Mouse (Mus musculus): ENCODE data around the gene Adk. TPM values are rescaled to one million over a fixed set of nuclear protein-coding genes. Genes with fewer than 3 reads are reported as not detected.

The Adk gene
- polyA plus RNA-seq, 1 experiment from 2014 or later = 131 TPM

DNA sequence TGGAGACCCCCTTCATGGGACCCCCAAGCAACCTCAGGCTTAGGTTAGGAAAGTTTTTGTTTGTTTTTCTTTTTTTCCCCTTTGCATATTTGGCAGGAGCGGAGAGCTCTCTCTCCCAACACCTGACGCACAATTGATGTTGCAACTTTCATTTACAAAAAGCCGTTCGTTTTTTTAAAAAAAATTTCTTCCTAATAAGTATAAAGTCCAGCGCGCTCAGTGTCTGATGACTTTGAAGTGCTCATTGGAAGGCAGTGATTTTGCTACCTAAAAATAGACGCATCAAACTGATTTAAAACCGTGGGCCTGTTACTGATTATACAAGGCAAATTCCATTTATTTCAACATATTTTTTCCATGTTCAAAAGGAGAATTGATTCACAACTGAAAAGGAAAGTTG, 777 bp downstream of the Adk start:
- Histone ChIP-seq H3K4me2 (ENCODE audit: low read depth, low read length) (peak overlapping the region; percentile 70), H3K4me1 (ENCODE audit: control insufficient read depth, insufficient read depth, low read length) (peaks cover 12% of the 10 kb centered on the region; the same call in 1 of the 2 replicates), H3K36me3 (ENCODE audit: control insufficient read depth, insufficient read depth, low read length) (no peaks in the 10 kb centered on the region), H3K27ac (replicated peaks; ENCODE audit: low read depth, low read length) (no peak overlapping the region), H3K9ac (ENCODE audit: low read depth, low read length) (peak overlapping the region; percentile 68), H3K27me3 (replicated peaks; ENCODE audit: control insufficient read depth, insufficient read depth, low read length) (no peaks in the 10 kb centered on the region), H3K9me3 (ENCODE audit: control insufficient read depth, low read length) (no peaks in the 10 kb centered on the region), H3K4me3 (ENCODE audit: low read depth, low read length) (peak overlapping the region; percentile 88)
- 6% methylated on average over 8 of the region's 8 CpGs for WGBS
- DNase-seq (ENCODE audit: low spot score) (no peak), ATAC-seq (ENCODE audit: low read depth) (no peak)

DNA sequence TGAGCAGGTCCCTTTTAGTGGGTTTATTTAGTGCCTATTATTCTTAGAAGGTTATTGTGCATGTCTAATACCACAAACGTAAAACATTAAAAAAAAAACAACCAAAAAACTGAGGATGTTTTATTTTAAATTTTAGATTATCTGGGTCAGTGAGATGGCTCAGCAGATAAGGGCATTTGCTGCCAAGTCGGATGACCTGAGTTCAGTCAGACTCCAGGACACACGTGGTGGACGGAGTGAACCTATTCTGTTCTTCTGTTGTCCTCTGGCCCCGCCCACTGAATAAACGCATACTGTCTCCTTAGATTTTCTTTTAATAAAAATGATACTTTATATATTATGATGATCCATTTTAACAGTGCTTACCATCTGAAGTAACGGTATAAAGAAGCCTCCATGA, 1.2 kb downstream of the Adk start:
- peak overlapping the region; percentile 88 for H3K4me3 ChIP-seq (ENCODE audit: low read depth, low read length)
- no peaks in the 10 kb centered on the region for H3K27me3 ChIP-seq (replicated peaks; ENCODE audit: control insufficient read depth, insufficient read depth, low read length)
- H3K27ac ChIP-seq (replicated peaks; ENCODE audit: low read depth, low read length) = no peak overlapping the region
- H3K36me3 ChIP-seq (ENCODE audit: control insufficient read depth, insufficient read depth, low read length) = no peaks in the 10 kb centered on the region
- no peak for ATAC-seq (ENCODE audit: low read depth)
- H3K9ac ChIP-seq (ENCODE audit: low read depth, low read length) = peak overlapping the region; percentile 68; the same call in 1 of the 2 replicates
- H3K9me3 ChIP-seq (ENCODE audit: control insufficient read depth, low read length) = no peaks in the 10 kb centered on the region
- 45% methylated on average over 7 of the region's 7 CpGs for WGBS
- H3K4me2 ChIP-seq (ENCODE audit: low read depth, low read length) = peak overlapping the region; percentile 70
- H3K4me1 ChIP-seq (ENCODE audit: control insufficient read depth, insufficient read depth, low read length) = peaks cover 12% of the 10 kb centered on the region; the same call in 1 of the 2 replicates
- no peak for DNase-seq (ENCODE audit: low spot score)

DNA sequence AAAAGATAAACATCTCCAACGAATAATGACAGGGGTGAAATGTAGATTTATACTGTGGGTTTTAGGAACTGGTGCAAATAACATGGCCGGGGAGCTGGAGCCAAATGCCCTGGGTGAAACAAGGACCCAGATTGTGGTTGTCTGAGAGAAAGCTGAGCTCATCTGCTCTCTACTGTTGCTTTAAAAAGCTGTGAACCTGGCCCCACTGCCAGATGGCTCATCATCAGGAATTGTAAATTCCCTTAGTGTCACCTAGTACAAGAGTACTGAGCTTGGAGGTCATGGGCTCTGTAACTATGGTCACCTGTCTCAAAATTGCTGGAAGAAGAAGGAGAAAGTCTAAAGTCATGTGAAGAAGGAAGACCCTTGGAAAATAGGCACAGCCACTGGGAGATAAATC, 6.6 kb downstream of the Adk start:
- H3K9ac ChIP-seq (ENCODE audit: low read depth, low read length) = no peak overlapping the region
- H3K27ac ChIP-seq (replicated peaks; ENCODE audit: low read depth, low read length) = no peak overlapping the region
- no peak for ATAC-seq (ENCODE audit: low read depth)
- no peaks in the 10 kb centered on the region for H3K27me3 ChIP-seq (replicated peaks; ENCODE audit: control insufficient read depth, insufficient read depth, low read length)
- 82% methylated on average over 2 of the region's 2 CpGs for WGBS
- H3K4me2 ChIP-seq (ENCODE audit: low read depth, low read length) = no peak overlapping the region
- H3K4me1 ChIP-seq (ENCODE audit: control insufficient read depth, insufficient read depth, low read length) = no peaks in the 10 kb centered on the region
- no peaks in the 10 kb centered on the region for H3K9me3 ChIP-seq (ENCODE audit: control insufficient read depth, low read length)
- no peak overlapping the region for H3K4me3 ChIP-seq (ENCODE audit: low read depth, low read length)
- DNase-seq (ENCODE audit: low spot score) = no peak
- no peaks in the 10 kb centered on the region for H3K36me3 ChIP-seq (ENCODE audit: control insufficient read depth, insufficient read depth, low read length)

DNA sequence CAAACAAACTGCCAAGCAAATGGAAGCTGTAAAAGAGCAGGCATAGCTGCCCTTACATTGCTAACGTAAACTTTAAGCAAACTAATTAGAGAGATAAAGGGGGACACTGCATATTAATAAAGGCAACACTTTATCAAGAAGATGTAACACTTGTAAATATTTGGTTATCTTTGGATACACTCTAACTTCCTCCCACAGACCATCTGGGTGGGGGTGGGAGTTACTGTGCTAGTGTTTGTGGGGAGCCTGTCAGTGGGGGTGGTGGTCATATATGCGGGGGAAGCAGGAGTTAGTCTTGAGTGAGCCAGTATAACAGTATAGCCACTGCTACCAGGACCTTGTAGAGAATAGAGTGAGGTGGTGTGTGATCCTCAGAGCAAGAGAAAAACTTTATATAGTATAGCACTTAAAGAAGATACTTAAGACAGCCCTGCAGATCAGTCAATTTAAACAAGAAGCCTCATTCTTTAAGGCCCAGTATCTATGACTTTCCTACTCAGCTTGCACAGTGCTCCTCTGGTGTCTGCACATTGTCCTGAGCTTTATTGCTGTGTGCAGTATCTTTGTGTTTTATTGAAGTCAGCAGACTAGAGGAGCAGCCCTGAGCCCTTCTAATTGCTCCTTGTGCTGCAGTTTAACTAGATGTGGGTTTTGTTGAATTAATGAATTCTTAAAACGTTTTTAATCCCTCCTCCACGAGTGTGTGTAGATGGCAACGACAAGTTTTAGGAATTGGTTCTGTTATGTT, 10.6 kb downstream of the Adk start:
- H3K4me2 ChIP-seq (ENCODE audit: low read depth, low read length) = no peak overlapping the region
- H3K4me1 ChIP-seq (ENCODE audit: control insufficient read depth, insufficient read depth, low read length) = peaks cover 4% of the 10 kb centered on the region; the same call in 1 of the 2 replicates
- H3K27me3 ChIP-seq (replicated peaks; ENCODE audit: control insufficient read depth, insufficient read depth, low read length) = no peaks in the 10 kb centered on the region
- H3K36me3 ChIP-seq (ENCODE audit: control insufficient read depth, insufficient read depth, low read length) = no peaks in the 10 kb centered on the region
- no peak overlapping the region for H3K4me3 ChIP-seq (ENCODE audit: low read depth, low read length)
- H3K9me3 ChIP-seq (ENCODE audit: control insufficient read depth, low read length) = no peaks in the 10 kb centered on the region
- ATAC-seq (ENCODE audit: low read depth) = no peak
- H3K9ac ChIP-seq (ENCODE audit: low read depth, low read length) = no peak overlapping the region
- H3K27ac ChIP-seq (replicated peaks; ENCODE audit: low read depth, low read length) = no peak overlapping the region
- WGBS = 74% methylated on average over 5 of the region's 5 CpGs
- no peak for DNase-seq (ENCODE audit: low spot score)

DNA sequence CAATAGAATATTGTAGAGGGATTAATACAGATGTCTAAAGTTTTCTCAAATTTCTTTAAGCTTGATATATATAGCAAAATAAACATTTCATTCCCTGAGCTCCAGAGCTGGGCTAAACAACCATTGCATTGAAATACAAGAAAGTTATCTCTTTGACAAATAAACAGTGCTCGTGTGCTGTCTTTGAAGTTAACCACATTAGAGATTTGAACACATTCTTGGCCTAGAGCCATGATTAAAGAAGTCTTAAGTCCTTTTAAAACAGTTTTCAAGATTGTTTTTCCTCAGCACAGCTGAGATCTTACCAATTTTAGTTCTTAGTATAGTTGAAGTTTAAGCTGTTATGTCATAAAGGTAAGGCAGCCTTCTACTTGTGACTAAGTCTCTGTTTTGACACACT, 11.9 kb downstream of the Adk start:
- no peak for ATAC-seq (ENCODE audit: low read depth)
- 21% methylated on average over 1 of the region's 1 CpGs for WGBS
- no peak overlapping the region for H3K4me3 ChIP-seq (ENCODE audit: low read depth, low read length)

DNA sequence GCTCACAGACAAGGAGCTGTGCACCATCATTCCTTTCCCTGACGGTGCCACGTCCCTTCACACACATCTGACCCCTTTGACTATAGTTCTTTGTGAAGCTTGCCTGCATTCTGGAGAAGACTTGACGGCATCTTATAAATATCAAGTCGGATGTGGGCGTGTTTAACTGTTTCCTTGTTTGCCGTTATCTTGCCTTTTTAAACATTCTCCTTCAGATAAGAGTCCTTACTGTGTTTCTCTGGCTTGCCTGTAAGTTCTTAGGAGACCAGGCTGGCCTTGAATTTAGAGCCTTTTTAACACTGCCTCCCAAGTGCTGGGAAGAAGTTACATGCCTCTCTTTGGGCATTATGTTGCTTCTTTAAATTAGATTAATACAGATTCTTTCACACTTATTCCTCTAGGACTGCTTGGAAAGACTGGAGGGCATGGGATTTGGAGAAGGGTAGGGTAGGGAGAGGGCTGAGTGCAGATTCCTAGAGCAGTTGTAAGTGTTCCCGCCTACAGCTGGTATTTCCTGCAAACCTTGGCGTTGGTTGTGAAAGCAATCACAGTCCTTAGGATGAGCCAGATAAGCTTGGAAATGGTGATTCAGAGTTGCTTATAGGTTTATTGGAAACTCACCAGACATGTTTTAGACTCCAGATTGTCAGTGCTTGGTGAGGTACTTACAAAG, 13.3 kb downstream of the Adk start:
- 72% methylated on average over 8 of the region's 8 CpGs for WGBS
- Histone ChIP-seq H3K9ac (ENCODE audit: low read depth, low read length) (no peak overlapping the region), H3K9me3 (ENCODE audit: control insufficient read depth, low read length) (no peaks in the 10 kb centered on the region), H3K36me3 (ENCODE audit: control insufficient read depth, insufficient read depth, low read length) (no peaks in the 10 kb centered on the region), H3K4me2 (ENCODE audit: low read depth, low read length) (no peak overlapping the region), H3K27me3 (replicated peaks; ENCODE audit: control insufficient read depth, insufficient read depth, low read length) (no peaks in the 10 kb centered on the region), H3K27ac (replicated peaks; ENCODE audit: low read depth, low read length) (0 out of 2 replicates have a peak overlapping the region, but pooled peaks have one; percentile 33), H3K4me3 (ENCODE audit: low read depth, low read length) (no peak overlapping the region), H3K4me1 (ENCODE audit: control insufficient read depth, insufficient read depth, low read length) (peaks cover 4% of the 10 kb centered on the region; the same call in 1 of the 2 replicates)
- DNase-seq (ENCODE audit: low spot score) = no peak
- ATAC-seq (ENCODE audit: low read depth) = no peak

More for the DNA sequence above, 11.9 kb downstream of the Adk start:
- Histone ChIP-seq H3K27me3 (replicated peaks; ENCODE audit: control insufficient read depth, insufficient read depth, low read length) (no peaks in the 10 kb centered on the region), H3K9ac (ENCODE audit: low read depth, low read length) (no peak overlapping the region), H3K4me2 (ENCODE audit: low read depth, low read length) (no peak overlapping the region), H3K36me3 (ENCODE audit: control insufficient read depth, insufficient read depth, low read length) (no peaks in the 10 kb centered on the region), H3K27ac (replicated peaks; ENCODE audit: low read depth, low read length) (no peak overlapping the region), H3K4me1 (ENCODE audit: control insufficient read depth, insufficient read depth, low read length) (peaks cover 4% of the 10 kb centered on the region; the same call in 1 of the 2 replicates), H3K9me3 (ENCODE audit: control insufficient read depth, low read length) (no peaks in the 10 kb centered on the region)
- peak; percentile 58 for DNase-seq (ENCODE audit: low spot score)

DNA sequence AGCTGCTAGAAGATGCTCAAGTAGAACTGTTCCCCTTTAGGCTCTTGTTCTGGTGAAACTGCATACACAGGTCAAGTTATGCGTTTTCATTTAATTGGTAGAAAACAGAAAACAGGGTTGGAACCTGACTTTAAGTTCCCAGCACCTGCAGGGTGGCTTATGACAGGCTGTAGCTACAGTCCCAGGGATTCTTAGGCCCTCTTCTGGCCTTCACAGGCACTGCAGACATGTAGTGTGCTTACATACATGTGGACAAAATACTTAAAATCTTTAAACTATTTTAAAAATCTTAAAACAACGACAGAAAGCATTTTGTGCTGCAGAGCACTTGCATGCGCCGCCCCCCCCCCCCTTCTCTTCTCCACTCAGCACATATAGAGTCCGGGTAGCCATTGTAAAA, 17.2 kb downstream of the Adk start:
- no peak overlapping the region for H3K4me3 ChIP-seq (ENCODE audit: low read depth, low read length)
- no peaks in the 10 kb centered on the region for H3K27me3 ChIP-seq (replicated peaks; ENCODE audit: control insufficient read depth, insufficient read depth, low read length)
- peaks cover 4% of the 10 kb centered on the region; the same call in 1 of the 2 replicates for H3K4me1 ChIP-seq (ENCODE audit: control insufficient read depth, insufficient read depth, low read length)
- 85% methylated on average over 5 of the region's 5 CpGs for WGBS
- no peak overlapping the region for H3K9ac ChIP-seq (ENCODE audit: low read depth, low read length)
- H3K36me3 ChIP-seq (ENCODE audit: control insufficient read depth, insufficient read depth, low read length) = no peaks in the 10 kb centered on the region
- no peak overlapping the region for H3K27ac ChIP-seq (replicated peaks; ENCODE audit: low read depth, low read length)
- no peak overlapping the region for H3K4me2 ChIP-seq (ENCODE audit: low read depth, low read length)
- H3K9me3 ChIP-seq (ENCODE audit: control insufficient read depth, low read length) = no peaks in the 10 kb centered on the region
- ATAC-seq (ENCODE audit: low read depth) (no peak), DNase-seq (ENCODE audit: low spot score) (no peak)

DNA sequence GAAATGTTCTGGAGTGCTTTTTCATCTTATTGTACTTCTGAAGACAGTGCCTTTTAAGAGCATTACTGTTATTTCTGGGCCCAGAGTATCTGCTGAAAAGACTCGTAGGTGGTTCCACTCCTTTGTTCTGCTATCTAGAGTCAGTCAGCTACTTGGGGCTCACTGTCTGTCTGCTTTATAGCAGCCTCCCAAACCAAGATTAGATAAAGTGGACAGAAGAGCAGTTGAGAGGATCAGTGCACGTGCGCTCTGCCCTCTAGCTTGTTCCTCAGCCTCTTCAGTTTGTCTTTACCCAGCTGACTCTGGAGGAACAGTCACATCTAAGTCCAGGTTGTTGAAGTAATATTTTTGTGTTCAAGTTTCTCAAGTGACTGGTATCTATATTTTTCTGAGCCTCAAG, 21.6 kb downstream of the Adk start:
- Histone ChIP-seq H3K4me1 (ENCODE audit: control insufficient read depth, insufficient read depth, low read length) (peaks cover 11% of the 10 kb centered on the region), H3K4me3 (ENCODE audit: low read depth, low read length) (no peak overlapping the region), H3K36me3 (ENCODE audit: control insufficient read depth, insufficient read depth, low read length) (no peaks in the 10 kb centered on the region), H3K9me3 (ENCODE audit: control insufficient read depth, low read length) (no peaks in the 10 kb centered on the region), H3K4me2 (ENCODE audit: low read depth, low read length) (no peak overlapping the region), H3K27ac (replicated peaks; ENCODE audit: low read depth, low read length) (no peak overlapping the region), H3K9ac (ENCODE audit: low read depth, low read length) (no peak overlapping the region), H3K27me3 (replicated peaks; ENCODE audit: control insufficient read depth, insufficient read depth, low read length) (no peaks in the 10 kb centered on the region)
- 73% methylated on average over 3 of the region's 3 CpGs for WGBS
- no peak for DNase-seq (ENCODE audit: low spot score)
- no peak for ATAC-seq (ENCODE audit: low read depth)

Measured in embryonic facial prominence, embryonic 14.5 days (tissue).